Comparison of ENCODE assay signal across 8 mouse cellular contexts in genomic region chr11:33336552-33337121, GRCm38 (mm10).
DNase-seq lines count a peak whose midpoint lies in the region; ATAC-seq and TF ChIP-seq lines count a peak whose summit lies in the region.

No protein-coding gene starts in this region.

- no peak overlapping the region for H3K4me2 ChIP-seq in heart, embryonic 14.5 days (ENCODE audit: low read length)
- no peak overlapping the region for H3K4me2 ChIP-seq in neural tube, embryonic 13.5 days

- no peaks in the 10 kb centered on the region for H3K36me3 ChIP-seq in heart, embryonic 14.5 days (ENCODE audit: control insufficient read depth, insufficient read depth, low read length)
- no peaks in the 10 kb centered on the region for H3K36me3 ChIP-seq in ES-E14 (ENCODE audit: control insufficient read depth, insufficient read depth, low read length, poor library complexity, severe bottlenecking)
- no peaks in the 10 kb centered on the region for H3K36me3 ChIP-seq in neural tube, embryonic 13.5 days

- no peaks in the 10 kb centered on the region for H3K9me3 ChIP-seq in heart, embryonic 14.5 days (ENCODE audit: control insufficient read depth, low read length)
- no peaks in the 10 kb centered on the region for H3K9me3 ChIP-seq in ES-E14 (ENCODE audit: control insufficient read depth, insufficient read depth, low read depth, low read length)
- H3K9me3 ChIP-seq in neural tube, embryonic 13.5 days: no peaks in the 10 kb centered on the region

- in situ Hi-C loops in ES-E14 (cut with MboI; ENCODE audit: low sequenced_read_pairs in 2 of 2, unreplicated experiment in 2 of 2): no loop called here

- no peak overlapping the region for H3K9ac ChIP-seq in heart, embryonic 14.5 days (ENCODE audit: low read length)
- H3K9ac ChIP-seq in ES-E14 (ENCODE audit: insufficient read depth, low read depth, low read length, poor library complexity, severe bottlenecking): no peak overlapping the region
- H3K9ac ChIP-seq in neural tube, embryonic 13.5 days: no peak overlapping the region

- intact Hi-C loops in heart, postnatal 25 days (cut with DNase I): no loop called here

- peak; percentile 43; the same call in 1 of the 2 replicates for ATAC-seq in heart, embryonic 14.5 days (ENCODE audit: insufficient number of reproducible peaks, insufficient read depth, low FRiP score, low read depth)
- ATAC-seq in neural tube, embryonic 13.5 days (ENCODE audit: low read depth): peak; percentile 61; the same call in 1 of the 2 replicates

- no peak overlapping the region for H3K4me3 ChIP-seq in heart, embryonic 14.5 days (ENCODE audit: control insufficient read depth in 1 of 2, insufficient read depth in 1 of 2, low read depth in 1 of 2, low read length in 2 of 2)
- no peak overlapping the region for H3K4me3 ChIP-seq in ES-E14 (ENCODE audit: insufficient read depth in 1 of 2, low read depth in 1 of 2, low read length in 2 of 2, poor library complexity in 1 of 2, severe bottlenecking in 1 of 2)
- H3K4me3 ChIP-seq in neural tube, embryonic 13.5 days: no peak overlapping the region

- WGBS in heart, embryonic 14.5 days: 37% methylated on average over 7 of the region's 7 CpGs
- WGBS in neural tube, embryonic 13.5 days: 43% methylated on average over 7 of the region's 7 CpGs

- no peaks in the 10 kb centered on the region for H3K4me1 ChIP-seq in heart, embryonic 14.5 days (ENCODE audit: control insufficient read depth in 2 of 2, insufficient read depth in 2 of 2, low read length in 2 of 2)
- H3K4me1 ChIP-seq in ES-E14 (ENCODE audit: control insufficient read depth in 2 of 2, insufficient read depth in 2 of 2, low read length in 2 of 2, poor library complexity in 1 of 2): 0 out of 4 replicates have a peak, but pooled peaks cover 0 to 2% of the 10 kb centered on the region in 2 experiments
- H3K4me1 ChIP-seq in neural tube, embryonic 13.5 days (replicated peaks): peaks cover 11% of the 10 kb centered on the region

- DNase-seq in heart, postnatal 25 days (ENCODE audit: low spot score): no peak
- DNase-seq in ES-E14 (ENCODE audit: low read depth, low spot score): peak; percentile 28
- peak; percentile 90 to 94 for DNase-seq in cerebellum, postnatal 10 days
- peak; percentile 8 to 41 for DNase-seq in frontal cortex, postnatal 36 days (ENCODE audit: low spot score in 2 of 2)
- DNase-seq in left cerebral cortex, adult 11 months (ENCODE audit: low spot score): peak; percentile 10
- DNase-seq in urinary bladder, postnatal 10 days (ENCODE audit: low spot score): no peak

- no peak overlapping the region for H3K27ac ChIP-seq in heart, embryonic 14.5 days (replicated peaks in 1 of 2; ENCODE audit: control insufficient read depth in 1 of 2, insufficient read depth in 1 of 2, low read depth in 2 of 2, low read length in 2 of 2)
- no peak overlapping the region for H3K27ac ChIP-seq in ES-E14 (ENCODE audit: insufficient read depth, low read depth, low read length, poor library complexity, severe bottlenecking)
- H3K27ac ChIP-seq in neural tube, embryonic 13.5 days (replicated peaks): 0 out of 2 replicates have a peak overlapping the region, but pooled peaks have one; percentile 3

- H3K27me3 ChIP-seq in heart, embryonic 14.5 days (ENCODE audit: control insufficient read depth, insufficient read depth, low read length): no peaks in the 10 kb centered on the region
- no peaks in the 10 kb centered on the region for H3K27me3 ChIP-seq in neural tube, embryonic 13.5 days

TF ChIP-seq in ES-E14, 5 proteins besides CTCF, POLR2A, EP300 and RAD21:
- TF ChIP-seq CHD2 (IDR thresholded peaks at IDR 0.05; ENCODE audit: low read depth, low read length) (no peak), ZNF384 (IDR thresholded peaks at IDR 0.05; ENCODE audit: low read depth, low read length) (no peak), MAFK (IDR thresholded peaks at IDR 0.05; ENCODE audit: insufficient read depth, low read depth, low read length) (no peak), HCFC1 (IDR thresholded peaks at IDR 0.05; ENCODE audit: borderline replicate concordance, insufficient read depth, low read length) (no peak), ZC3H11A (IDR thresholded peaks at IDR 0.05; ENCODE audit: borderline replicate concordance, low read depth, low read length) (no peak)

Comparison
In these comparisons a context has a peak if more than half of its experiments do, and no peak if none do; other contexts are left out.
1. DNase-seq: peak in ES-E14 (single experiment), cerebellum, postnatal 10 days (2 of 2), frontal cortex, postnatal 36 days (2 of 2) and left cerebral cortex, adult 11 months (single experiment); none in heart, postnatal 25 days (single experiment) and urinary bladder, postnatal 10 days (single experiment).